Mouse (Mus musculus) small intestine, adult 2 months (tissue): ENCODE results near the gene Vmn1r203.

Source experiments
- CTCF ChIP-seq: fragments of 200-500 bp; IDR thresholded peaks from 2 replicates; pipeline ENCODE4 v1.5.1; 2012; ENCODE audit warnings: low read depth, mild to moderate bottlenecking, control low read depth, inconsistent platforms, low read length, moderate library complexity, mixed read lengths; ENCODE audit not compliant: insufficient replicate concordance, insufficient read length; ENCODE audit errors: extremely low read depth
- POLR2A ChIP-seq: fragments of 200-500 bp; IDR thresholded peaks from 2 replicates; pipeline ENCODE4 v1.6.1; 2012; ENCODE audit warnings: low read depth, mild to moderate bottlenecking, control low read depth, inconsistent platforms, low read length, moderate library complexity

DNA sequence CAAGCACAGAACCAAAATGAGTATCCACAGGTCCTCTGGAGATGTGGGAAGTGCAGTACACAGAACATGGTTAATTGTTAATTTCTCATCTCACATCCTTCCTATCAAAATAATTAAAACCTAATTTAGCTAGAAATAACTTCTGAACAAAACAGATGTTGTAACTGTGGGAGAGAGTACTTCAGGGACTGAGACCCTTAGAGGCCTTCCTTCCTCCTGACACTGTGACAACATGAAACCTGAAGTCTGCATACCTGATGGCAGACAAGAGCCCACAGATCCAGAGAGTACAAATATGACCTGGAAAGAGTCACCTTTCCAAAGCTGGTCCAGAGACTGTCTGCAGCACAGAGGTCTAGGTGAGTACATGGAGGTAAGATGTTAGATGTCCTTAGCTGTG is at the start of gene Vmn1r203:
- TF ChIP-seq POLR2A, result no peak
- no peak for TF ChIP-seq CTCF
